ENCODE assay signal across 7 mouse cellular contexts in the genomic region with DNA sequence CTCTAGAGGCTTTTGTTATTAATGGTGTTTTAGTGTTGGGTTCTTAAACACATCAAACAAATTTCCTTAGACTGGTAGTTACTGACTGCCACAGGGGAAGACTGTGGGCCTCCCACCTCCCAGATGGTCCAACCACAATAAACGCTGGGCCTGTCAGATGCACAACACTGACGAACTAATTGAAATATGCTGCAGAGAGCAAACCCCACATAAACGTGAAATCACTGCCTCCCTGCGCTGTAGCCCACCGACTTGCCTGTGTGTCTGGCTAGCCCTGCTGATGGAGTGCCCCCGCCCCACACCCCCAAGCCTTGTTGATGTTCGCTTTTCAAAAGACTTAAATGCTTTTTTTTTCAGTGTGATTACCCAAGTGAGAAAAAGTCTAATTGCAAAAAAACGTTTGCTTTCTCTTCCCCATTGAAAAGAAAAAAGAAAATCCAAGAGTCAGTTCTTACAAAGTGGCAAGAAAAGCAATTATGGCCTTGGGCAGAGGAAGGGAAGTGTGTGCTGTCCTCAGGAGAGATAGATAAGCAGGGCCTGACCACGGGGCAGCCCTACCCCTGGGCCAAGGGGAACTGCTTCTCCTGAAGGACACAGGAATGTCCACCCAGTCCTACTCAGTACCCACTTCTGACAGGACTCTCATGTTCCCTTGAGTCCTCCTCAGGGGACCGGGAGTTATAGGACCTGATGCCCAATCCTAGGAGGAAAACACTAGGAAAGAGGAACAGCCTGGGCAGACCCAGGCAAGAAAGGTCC. TPM values are rescaled to one million over a fixed set of nuclear protein-coding genes. Genes with fewer than 3 reads are reported as not detected.
DNase-seq lines count a peak whose midpoint lies in the region; ATAC-seq and TF ChIP-seq lines count a peak whose summit lies in the region.

No protein-coding gene starts in this region.

- H3K36me3 ChIP-seq in kidney, postnatal 0 days (ENCODE audit: insufficient read depth, low read length), result 0 out of 2 replicates have a peak, but pooled peaks cover 5% of the 10 kb centered on the region
- H3K36me3 ChIP-seq in embryonic facial prominence, embryonic 12.5 days, result peaks cover 18% of the 10 kb centered on the region; the same call in 1 of the 2 replicates
- no peaks in the 10 kb centered on the region for H3K36me3 ChIP-seq in forebrain, embryonic 14.5 days (ENCODE audit: control insufficient read depth, insufficient read depth, low read length)
- peaks cover 23% of the 10 kb centered on the region for H3K36me3 ChIP-seq in limb, embryonic 13.5 days
- H3K36me3 ChIP-seq in stomach, postnatal 0 days (ENCODE audit: control insufficient read depth, insufficient read depth, low read length), result no peaks in the 10 kb centered on the region

- no peak for TF ChIP-seq EP300 in stomach, postnatal 0 days (optimal IDR thresholded peaks at IDR 0.05)

- H3K27ac ChIP-seq in kidney, postnatal 0 days, result no peak overlapping the region
- peak overlapping the region; percentile 46; the same call in 1 of the 2 replicates for H3K27ac ChIP-seq in embryonic facial prominence, embryonic 12.5 days
- H3K27ac ChIP-seq in forebrain, embryonic 14.5 days (ENCODE audit: low read depth, low read length), result peak overlapping the region; percentile 49
- peak overlapping the region; percentile 55; the same call in 1 of the 2 replicates for H3K27ac ChIP-seq in limb, embryonic 13.5 days
- H3K27ac ChIP-seq in stomach, postnatal 0 days (replicated peaks), result no peak overlapping the region

- peak overlapping the region; percentile 25; the same call in 1 of the 2 replicates for H3K4me2 ChIP-seq in kidney, postnatal 0 days (ENCODE audit: low read length)
- peak overlapping the region; percentile 24; the same call in 1 of the 2 replicates for H3K4me2 ChIP-seq in embryonic facial prominence, embryonic 12.5 days (replicated peaks)
- H3K4me2 ChIP-seq in forebrain, embryonic 14.5 days (ENCODE audit: low read length), result peak overlapping the region; percentile 34
- peak overlapping the region; percentile 51 for H3K4me2 ChIP-seq in limb, embryonic 13.5 days (replicated peaks)
- H3K4me2 ChIP-seq in stomach, postnatal 0 days (replicated peaks; ENCODE audit: low read depth), result no peak overlapping the region

- no peak overlapping the region for H3K9ac ChIP-seq in kidney, postnatal 0 days (ENCODE audit: low read depth, low read length)
- H3K9ac ChIP-seq in embryonic facial prominence, embryonic 12.5 days, result no peak overlapping the region
- peak overlapping the region; percentile 42; the same call in 1 of the 2 replicates for H3K9ac ChIP-seq in forebrain, embryonic 14.5 days (ENCODE audit: low read length)
- H3K9ac ChIP-seq in limb, embryonic 13.5 days, result peak overlapping the region; percentile 48; the same call in 1 of the 2 replicates
- no peak overlapping the region for H3K9ac ChIP-seq in stomach, postnatal 0 days (ENCODE audit: low read length)

- no peak overlapping the region for H3K4me3 ChIP-seq in kidney, postnatal 0 days (replicated peaks; ENCODE audit: low read depth, low read length)
- no peak overlapping the region for H3K4me3 ChIP-seq in embryonic facial prominence, embryonic 12.5 days
- H3K4me3 ChIP-seq in forebrain, embryonic 14.5 days (ENCODE audit: low read depth, low read length), result no peak overlapping the region
- H3K4me3 ChIP-seq in limb, embryonic 13.5 days, result 0 out of 2 replicates have a peak overlapping the region, but pooled peaks have one; percentile 17
- H3K4me3 ChIP-seq in stomach, postnatal 0 days (ENCODE audit: low read depth, low read length), result no peak overlapping the region

- no peaks in the 10 kb centered on the region for H3K9me3 ChIP-seq in kidney, postnatal 0 days (replicated peaks; ENCODE audit: low read length)
- H3K9me3 ChIP-seq in embryonic facial prominence, embryonic 12.5 days, result no peaks in the 10 kb centered on the region
- H3K9me3 ChIP-seq in forebrain, embryonic 14.5 days (replicated peaks; ENCODE audit: control insufficient read depth, low read length), result no peaks in the 10 kb centered on the region
- H3K9me3 ChIP-seq in limb, embryonic 13.5 days, result no peaks in the 10 kb centered on the region
- H3K9me3 ChIP-seq in stomach, postnatal 0 days (ENCODE audit: control insufficient read depth, low read length), result no peaks in the 10 kb centered on the region

- no peak for TF ChIP-seq CTCF in kidney, postnatal 0 days (IDR thresholded peaks at IDR 0.05; ENCODE audit: low read depth)
- TF ChIP-seq CTCF in stomach, postnatal 0 days (IDR thresholded peaks at IDR 0.05; ENCODE audit: low read depth), result no peak

- DNase-seq in kidney, postnatal 0 days (ENCODE audit: low spot score), result peak; percentile 31
- no peak for DNase-seq in kidney, adult 11 months
- no peak for DNase-seq in forebrain, embryonic 14.5 days (ENCODE audit: low spot score)
- no peak for DNase-seq in c-Kit-positive CD71-positive TER-119-positive erythroid progenitor cells, embryonic 14.5 days (ENCODE audit: low spot score)
- DNase-seq in stomach, postnatal 0 days (ENCODE audit: low spot score), result no peak

- WGBS in kidney, postnatal 0 days, result 31% methylated on average over 10 of the region's 10 CpGs
- WGBS in embryonic facial prominence, embryonic 12.5 days, result 35% methylated on average over 10 of the region's 10 CpGs
- WGBS in forebrain, embryonic 14.5 days, result 9% methylated on average over 10 of the region's 10 CpGs
- WGBS in limb, embryonic 13.5 days, result 24% methylated on average over 10 of the region's 10 CpGs
- WGBS in stomach, postnatal 0 days, result 54% methylated on average over 10 of the region's 10 CpGs

- no peak for ATAC-seq in kidney, postnatal 0 days (replicated peaks; ENCODE audit: low FRiP score, low read depth)
- ATAC-seq in embryonic facial prominence, embryonic 12.5 days (ENCODE audit: insufficient number of reproducible peaks, insufficient read depth, low FRiP score, low TSS enrichment), result no peak
- peak; percentile 83 for ATAC-seq in forebrain, embryonic 14.5 days
- 0 out of 2 replicates have a peak, but pooled peaks have one; percentile 24 for ATAC-seq in limb, embryonic 13.5 days (ENCODE audit: low FRiP score, low read depth)
- ATAC-seq in stomach, postnatal 0 days (ENCODE audit: low FRiP score, low TSS enrichment), result no peak

- peaks cover 10% of the 10 kb centered on the region for H3K4me1 ChIP-seq in kidney, postnatal 0 days (replicated peaks; ENCODE audit: insufficient read depth, low read length)
- peaks cover 18% of the 10 kb centered on the region for H3K4me1 ChIP-seq in embryonic facial prominence, embryonic 12.5 days
- peaks cover 15% of the 10 kb centered on the region for H3K4me1 ChIP-seq in forebrain, embryonic 14.5 days (ENCODE audit: control insufficient read depth, insufficient read depth, low read length)
- H3K4me1 ChIP-seq in limb, embryonic 13.5 days, result peaks cover 28% of the 10 kb centered on the region
- H3K4me1 ChIP-seq in stomach, postnatal 0 days (replicated peaks; ENCODE audit: control insufficient read depth, insufficient read depth), result no peaks in the 10 kb centered on the region

- H3K27me3 ChIP-seq in kidney, postnatal 0 days (ENCODE audit: insufficient read depth, low read length), result no peaks in the 10 kb centered on the region
- no peaks in the 10 kb centered on the region for H3K27me3 ChIP-seq in embryonic facial prominence, embryonic 12.5 days
- H3K27me3 ChIP-seq in forebrain, embryonic 14.5 days (replicated peaks; ENCODE audit: control insufficient read depth, insufficient read depth, low read length), result no peaks in the 10 kb centered on the region
- no peaks in the 10 kb centered on the region for H3K27me3 ChIP-seq in limb, embryonic 13.5 days
- H3K27me3 ChIP-seq in stomach, postnatal 0 days (ENCODE audit: control insufficient read depth, insufficient read depth, low read length), result no peaks in the 10 kb centered on the region

RNA-seq across cellular contexts. Expression of a gene that starts 7.7 kb away (rescaled TPM):
- 3.0 and 3.1 TPM in 2 replicates for polyA plus RNA-seq in kidney, postnatal 0 days (2015; fragmentation: Nextera tagmentation; extraction: Ambion mirVana)
- polyA plus RNA-seq in embryonic facial prominence, embryonic 12.5 days (2016; fragmentation: Nextera tagmentation; extraction: Ambion mirVana), result 4.4 and 4.8 TPM in 2 replicates
- 8.5 and 12.2 TPM in 2 replicates for polyA plus RNA-seq in forebrain, embryonic 14.5 days (2014; fragmentation: Nextera tagmentation; extraction: Ambion mirVana)
- polyA plus RNA-seq in limb, embryonic 13.5 days (2015; fragmentation: Nextera tagmentation; extraction: Ambion mirVana), result 3.5 and 4.2 TPM in 2 replicates
- polyA plus RNA-seq in stomach, postnatal 0 days (2015; fragmentation: Nextera tagmentation; extraction: Ambion mirVana), result 1.8 and 2.3 TPM in 2 replicates

Comparison
In these comparisons a context has a peak if more than half of its experiments do, and no peak if none do; other contexts are left out.
1. ATAC-seq: peak in forebrain, embryonic 14.5 days (single experiment) and limb, embryonic 13.5 days (single experiment); none in kidney, postnatal 0 days (single experiment), embryonic facial prominence, embryonic 12.5 days (single experiment) and stomach, postnatal 0 days (single experiment).
2. H3K27ac ChIP-seq: peak in embryonic facial prominence, embryonic 12.5 days (single experiment), forebrain, embryonic 14.5 days (single experiment) and limb, embryonic 13.5 days (single experiment); none in kidney, postnatal 0 days (single experiment) and stomach, postnatal 0 days (single experiment).
3. H3K9ac ChIP-seq: peak in forebrain, embryonic 14.5 days (single experiment) and limb, embryonic 13.5 days (single experiment); none in kidney, postnatal 0 days (single experiment), embryonic facial prominence, embryonic 12.5 days (single experiment) and stomach, postnatal 0 days (single experiment).